Mouse (Mus musculus) retina, adult 2 months (tissue): ENCODE results near the gene Gm4297.
"Not testable (repeated sequence)": the region's sequence is repeated elsewhere in the genome, so short reads cannot be mapped to it uniquely, and the experiment has no call there.

ENCODE experiments used
- DNase-seq: peaks from one replicate; pipeline ENCODE4 v3.0.0-alpha.2; 2012; ENCODE audit warnings: low read depth, low spot score

Gene Gm4297

DNA sequence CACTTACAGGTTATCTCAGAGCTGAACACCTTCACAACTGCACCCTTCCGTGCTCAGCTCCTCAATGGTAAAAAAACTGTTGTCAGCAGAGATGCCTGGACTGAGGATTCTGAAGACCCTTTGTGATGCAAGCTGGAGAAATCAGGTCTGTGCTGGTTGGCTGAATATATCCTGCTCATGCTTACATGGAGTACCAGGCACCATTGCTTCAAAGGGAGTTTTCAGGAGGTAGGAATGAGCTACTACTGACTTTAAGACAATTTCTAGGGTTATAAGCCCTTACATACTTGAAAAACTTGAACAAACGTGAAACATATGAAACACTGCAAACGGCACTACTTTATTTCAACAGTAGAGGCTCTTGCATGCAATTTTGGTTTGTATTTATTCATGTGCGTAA, at the start of gene Gm4297:
Gene Gm4297, minus strand, starts transcription at position 101 of the 400 bp plus-strand sequence.
- DNase-seq = not testable (repeated sequence)
